Mouse (Mus musculus): ENCODE results near the gene Kcnk15.

DNA sequence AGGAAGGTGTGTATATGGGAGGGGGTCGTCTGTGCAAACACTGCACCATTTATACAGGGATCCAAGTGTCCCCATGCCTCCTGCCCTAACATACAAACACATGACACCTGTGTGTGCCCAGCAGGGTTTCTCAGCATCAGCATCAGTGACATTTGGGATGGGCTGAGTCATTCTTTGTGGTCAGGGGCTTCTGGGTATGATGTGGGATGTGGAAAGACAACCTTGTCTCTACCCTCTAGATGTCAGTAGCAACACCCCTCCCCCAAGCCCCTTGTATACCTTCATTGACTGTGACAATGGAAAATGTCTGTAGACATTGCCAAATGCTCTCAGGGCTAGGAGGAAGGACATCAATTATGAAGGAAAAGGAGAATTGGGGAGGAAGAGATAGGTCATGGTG is 22.3 kb upstream of the Kcnk15 start:
- TF ChIP-seq CTCF (IDR thresholded peaks at IDR 0.05; ENCODE audit: extremely low read depth, insufficient read length, insufficient replicate concordance, low read depth, low read length), result no peak
- no peak for TF ChIP-seq POLR2A (IDR thresholded peaks at IDR 0.05; ENCODE audit: low read depth, low read length)

All from small intestine, adult 2 months (tissue).